Mouse (Mus musculus) embryonic fibroblast, embryonic 13.5 days (primary cell): ENCODE measurements at regions not wholly inside any gene's neighbourhood (a gene's known extent, or its start where the extent isn't known, plus 50 kb on each side); places are given as distances from the start of the nearest gene placed in this dataset.

ENCODE experiments used
- CTCF ChIP-seq: IDR thresholded peaks from 2 replicates; pipeline ENCODE4 v1.5.1; 2011; ENCODE audit warnings: mild to moderate bottlenecking, control low read depth, low read length, moderate library complexity, borderline replicate concordance; ENCODE audit not compliant: insufficient read depth
- POLR2A ChIP-seq: IDR thresholded peaks from 2 replicates; pipeline ENCODE4 v1.6.1; 2011; ENCODE audit warnings: low read depth, mild to moderate bottlenecking, control low read depth, low read length, moderate library complexity

DNA sequence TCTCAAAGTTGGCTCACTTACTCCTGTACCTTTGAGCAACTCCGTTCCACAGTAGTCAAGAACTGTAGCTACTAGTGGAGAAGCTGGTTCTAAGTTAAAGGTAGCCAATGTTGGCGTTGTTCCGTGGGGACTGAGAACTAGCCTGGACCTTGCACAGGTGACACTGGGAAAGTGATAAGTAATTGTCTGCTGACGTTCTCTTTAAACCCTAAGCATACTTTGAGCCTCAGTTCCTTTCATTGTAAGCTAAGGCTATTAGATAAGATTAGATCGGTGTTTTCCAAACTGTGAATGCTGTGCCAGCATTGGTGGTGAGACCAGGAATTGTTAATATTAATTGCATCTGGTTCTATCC, 139.2 kb upstream of the Slc24a5 start:
- TF ChIP-seq CTCF (no peak), POLR2A (no peak)
